10 mouse cellular contexts compared by ENCODE assay signal in the genomic region with DNA sequence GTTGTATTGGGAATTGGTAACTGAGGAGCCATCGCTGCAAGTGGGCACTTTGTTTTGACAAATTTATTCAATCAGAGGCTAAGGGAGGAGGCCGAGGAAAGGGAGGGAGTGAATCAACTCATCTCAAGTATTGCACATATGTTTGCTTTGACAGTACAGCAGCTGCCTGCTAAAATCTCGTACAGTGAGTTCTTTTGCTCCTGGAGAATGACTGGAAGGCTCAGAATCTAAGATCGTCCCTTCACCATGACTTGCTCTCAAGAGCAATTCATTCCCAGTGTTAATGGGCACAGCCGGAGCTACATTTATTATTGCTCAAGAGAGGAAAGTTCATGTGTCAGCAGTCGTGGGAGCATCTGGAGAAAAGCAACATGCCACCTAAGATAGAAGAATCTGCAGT.
DNase-seq lines count a peak whose midpoint lies in the region; ATAC-seq lines count a peak whose summit lies in the region.
"Had no signal": no experiment of that assay in that cellular context is flagged by ENCODE, and none has a peak within 500 bp of the region (broad histone marks: within the 10 kb centered on the region; RNA-seq: fewer than 3 reads in every experiment).

No protein-coding gene starts in this region.

- intact Hi-C loops in gastrocnemius, postnatal 36 days (cut with DNase I) = no loop called here

- H3K4me3 ChIP-seq in midbrain, embryonic 11.5 days (ENCODE audit: low read depth, low read length) = no peak overlapping the region
- no peak overlapping the region for H3K4me3 ChIP-seq in midbrain, embryonic 10.5 days
- H3K4me3 ChIP-seq in limb, embryonic 15.5 days = no peak overlapping the region

- H3K4me2 ChIP-seq in midbrain, embryonic 11.5 days = peak overlapping the region; percentile 11
- H3K4me2 ChIP-seq in limb, embryonic 15.5 days = peak overlapping the region; percentile 29; the same call in 1 of the 2 replicates

- no peak for ATAC-seq in midbrain, embryonic 11.5 days (ENCODE audit: low FRiP score)
- ATAC-seq in limb, embryonic 15.5 days (ENCODE audit: insufficient number of reproducible peaks, low FRiP score, low TSS enrichment, low read depth) = no peak
- no peak for ATAC-seq in megakaryocyte, adult 5-6 weeks (ENCODE audit: poor library complexity, severe bottlenecking)

- H3K9me3 ChIP-seq in midbrain, embryonic 11.5 days (ENCODE audit: control insufficient read depth, low read length) = no peaks in the 10 kb centered on the region
- H3K9me3 ChIP-seq in midbrain, embryonic 10.5 days (replicated peaks) = no peaks in the 10 kb centered on the region
- H3K9me3 ChIP-seq in limb, embryonic 15.5 days = no peaks in the 10 kb centered on the region

- no peaks in the 10 kb centered on the region for H3K36me3 ChIP-seq in midbrain, embryonic 11.5 days (ENCODE audit: control insufficient read depth, insufficient read depth, low read length)
- no peaks in the 10 kb centered on the region for H3K36me3 ChIP-seq in midbrain, embryonic 10.5 days
- no peaks in the 10 kb centered on the region for H3K36me3 ChIP-seq in limb, embryonic 15.5 days

- H3K27ac ChIP-seq in midbrain, embryonic 11.5 days (ENCODE audit: low read depth, low read length) = no peak overlapping the region
- no peak overlapping the region for H3K27ac ChIP-seq in midbrain, embryonic 10.5 days (replicated peaks)
- no peak overlapping the region for H3K27ac ChIP-seq in limb, embryonic 15.5 days
- H3K27ac ChIP-seq: stomach, postnatal 0 days had no signal

- no peak for DNase-seq in midbrain, embryonic 11.5 days (ENCODE audit: low spot score, missing footprints)
- no peak for DNase-seq in midbrain, embryonic 10.5 days (ENCODE audit: low spot score)
- peak; percentile 35 to 77 for DNase-seq in layer of hippocampus, adult 18-20 months (ENCODE audit: low spot score in 2 of 2)
- DNase-seq in telencephalon, adult 2 months (ENCODE audit: low read depth, low spot score) = peak; percentile 59
- no peak for DNase-seq in heart, adult 8-10 months (ENCODE audit: low spot score)
- no peak for DNase-seq in gastrocnemius, postnatal 36 days
- DNase-seq: kidney, postnatal 4 days had no signal

- WGBS in midbrain, embryonic 11.5 days = 42% methylated on average over 6 of the region's 6 CpGs
- 49% methylated on average over 6 of the region's 6 CpGs for WGBS in midbrain, embryonic 10.5 days
- 19% methylated on average over 6 of the region's 6 CpGs for WGBS in limb, embryonic 15.5 days

- H3K4me1 ChIP-seq in midbrain, embryonic 11.5 days (ENCODE audit: control insufficient read depth, insufficient read depth, low read length) = peaks cover 5% of the 10 kb centered on the region; the same call in 1 of the 2 replicates
- peaks cover 13% of the 10 kb centered on the region for H3K4me1 ChIP-seq in midbrain, embryonic 10.5 days
- H3K4me1 ChIP-seq in limb, embryonic 15.5 days = no peaks in the 10 kb centered on the region

- no peaks in the 10 kb centered on the region for H3K27me3 ChIP-seq in midbrain, embryonic 11.5 days (ENCODE audit: control insufficient read depth, insufficient read depth, low read length)
- H3K27me3 ChIP-seq in midbrain, embryonic 10.5 days (ENCODE audit: low read depth, poor library complexity, severe bottlenecking) = no peaks in the 10 kb centered on the region
- H3K27me3 ChIP-seq in limb, embryonic 15.5 days = no peaks in the 10 kb centered on the region

- no peak overlapping the region for H3K9ac ChIP-seq in midbrain, embryonic 11.5 days (ENCODE audit: low read length)
- H3K9ac ChIP-seq in limb, embryonic 15.5 days = no peak overlapping the region

Comparison
In these comparisons a context has a peak if more than half of its experiments do, and no peak if none do; other contexts are left out.
1. DNase-seq: peak in layer of hippocampus, adult 18-20 months (2 of 2) and telencephalon, adult 2 months (single experiment); none in midbrain, embryonic 11.5 days (single experiment), midbrain, embryonic 10.5 days (single experiment), heart, adult 8-10 months (single experiment) and gastrocnemius, postnatal 36 days (0 of 2).